Mouse (Mus musculus): Measurements from ENCODE around the gene D11Wsu47e.

- TF ChIP-seq POLR2A (IDR thresholded peaks at IDR 0.05; ENCODE audit: insufficient read depth, low read depth, low read length) (no peak), EP300 (IDR thresholded peaks at IDR 0.05; ENCODE audit: insufficient read depth, low read depth, low read length) (no peak)
Observed at GRCm38 (mm10) chr11:113735151-113735550, 50.9 kb downstream of the D11Wsu47e start.

Data from heart, adult 2 months (tissue).